Mouse (Mus musculus): Measurements from ENCODE around the gene Cox20. TPM values are rescaled to one million over a fixed set of nuclear protein-coding genes. Genes with fewer than 3 reads are reported as not detected.
"Not testable (repeated sequence)": the region's sequence is repeated elsewhere in the genome, so short reads cannot be mapped to it uniquely, and the experiment has no call there.

The Cox20 gene
- total RNA-seq (2014; fragmentation: Nextera tagmentation) (131 and 163 TPM in 2 replicates), total RNA-seq (2017) (142 and 153 TPM in 2 replicates)

DNA sequence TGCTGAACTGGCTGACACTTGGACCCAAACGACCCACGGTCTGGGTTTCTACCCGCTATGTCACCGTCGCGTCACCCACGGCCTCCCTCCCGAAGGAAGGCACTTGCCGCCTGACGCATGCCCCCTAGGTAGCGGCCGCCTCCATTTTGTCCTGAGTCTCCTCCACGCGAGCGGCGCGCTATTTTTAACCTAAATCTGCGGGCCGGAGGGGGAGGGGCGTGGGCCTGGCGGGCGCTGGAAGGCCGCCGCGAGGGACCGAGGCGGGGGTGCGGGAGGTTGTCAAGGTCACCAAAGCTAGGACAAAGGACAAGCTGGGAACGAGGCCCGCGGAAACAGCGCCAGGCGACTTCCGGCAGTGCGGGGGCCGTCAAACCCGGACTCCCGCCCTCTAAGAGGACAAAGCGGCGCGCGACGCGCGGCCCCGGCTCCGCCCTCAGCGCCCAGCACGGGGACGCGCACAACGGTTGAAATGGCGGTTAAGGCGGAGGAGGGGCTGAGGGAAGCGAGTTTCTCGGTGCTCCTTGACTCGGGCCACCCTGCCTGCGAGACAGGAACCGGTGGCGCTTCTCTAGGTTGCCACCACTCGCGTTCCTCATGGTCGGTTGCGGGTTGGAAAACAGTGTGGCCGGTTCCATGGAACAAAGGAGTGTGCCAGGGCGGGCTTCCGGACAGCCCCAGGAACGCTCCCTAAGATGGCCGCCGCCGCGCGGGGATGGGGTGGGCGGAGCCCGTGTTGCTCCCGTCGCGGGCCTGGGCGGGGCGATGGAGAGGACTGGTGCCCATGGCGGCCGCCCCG lies at the start of gene Cox20:
Gene Cox20, plus strand, starts transcription at position 742 of the 796 bp plus-strand sequence.
- ATAC-seq (replicated peaks; ENCODE audit: poor library complexity, severe bottlenecking): peak; percentile 58

DNA sequence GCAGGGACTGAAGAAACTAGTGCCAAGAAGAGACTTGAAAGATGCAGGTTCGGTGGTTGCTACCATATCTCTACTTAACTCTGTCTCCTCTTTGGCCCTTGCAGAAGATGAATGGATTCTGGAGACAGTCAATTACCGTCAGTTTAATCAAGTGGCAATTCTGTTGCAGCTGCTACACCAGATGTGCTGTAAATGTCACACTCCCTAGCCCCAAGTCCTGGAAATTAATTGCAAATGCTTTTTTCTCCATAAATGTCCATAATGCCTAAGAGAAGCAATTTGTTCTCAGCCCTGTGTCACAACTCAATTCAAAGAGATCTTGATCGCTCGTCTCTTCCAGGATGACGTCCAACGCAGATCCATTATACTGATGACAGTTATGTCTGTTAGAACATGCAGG lies 48.3 kb upstream of the Cox20 start:
- no peak for ATAC-seq (replicated peaks; ENCODE audit: poor library complexity, severe bottlenecking)

DNA sequence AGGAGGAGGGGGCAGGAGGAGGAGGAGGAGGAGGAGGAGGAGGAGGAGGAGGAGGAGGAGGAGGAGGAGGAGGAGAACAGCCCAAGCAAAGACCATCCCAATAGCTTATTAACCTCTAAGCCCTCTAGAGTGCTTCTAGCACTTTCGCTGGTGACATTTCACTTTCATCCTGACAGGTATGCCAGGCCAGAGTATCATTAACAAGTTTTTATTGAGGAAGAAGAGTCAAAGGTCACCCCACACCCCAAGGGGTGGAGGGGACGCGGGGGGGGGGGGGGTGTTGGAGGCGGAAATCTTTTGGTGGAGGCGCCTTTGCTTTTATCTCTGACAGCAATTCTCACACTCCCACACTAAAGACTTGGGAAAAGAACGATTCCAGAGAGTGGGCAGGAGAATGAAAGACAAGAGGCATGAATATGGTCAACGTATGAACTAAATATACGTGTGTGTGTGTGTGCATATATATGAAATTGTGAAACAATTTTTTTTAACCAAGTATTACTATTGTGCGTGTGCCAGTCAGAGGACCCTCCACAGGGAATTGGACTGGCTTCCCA lies 43.7 kb upstream of the Cox20 start:
- ATAC-seq (replicated peaks; ENCODE audit: poor library complexity, severe bottlenecking): no peak

DNA sequence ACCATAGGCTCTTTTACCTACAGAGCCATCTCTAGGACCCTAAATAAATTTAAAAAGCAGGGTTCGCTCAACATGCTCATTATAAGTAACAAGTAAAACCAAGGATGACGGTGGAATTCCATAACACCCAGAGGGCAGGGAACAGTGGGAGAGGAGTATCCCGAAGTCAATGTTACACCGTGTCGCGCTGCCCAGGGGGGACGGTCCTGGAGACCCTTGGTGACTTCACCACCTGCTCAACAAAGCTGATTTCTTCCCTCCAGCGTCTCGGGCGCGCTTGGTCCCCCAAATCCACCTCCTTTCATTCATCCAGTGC lies 43.2 kb upstream of the Cox20 start:
- no peak for ATAC-seq (replicated peaks; ENCODE audit: poor library complexity, severe bottlenecking)

DNA sequence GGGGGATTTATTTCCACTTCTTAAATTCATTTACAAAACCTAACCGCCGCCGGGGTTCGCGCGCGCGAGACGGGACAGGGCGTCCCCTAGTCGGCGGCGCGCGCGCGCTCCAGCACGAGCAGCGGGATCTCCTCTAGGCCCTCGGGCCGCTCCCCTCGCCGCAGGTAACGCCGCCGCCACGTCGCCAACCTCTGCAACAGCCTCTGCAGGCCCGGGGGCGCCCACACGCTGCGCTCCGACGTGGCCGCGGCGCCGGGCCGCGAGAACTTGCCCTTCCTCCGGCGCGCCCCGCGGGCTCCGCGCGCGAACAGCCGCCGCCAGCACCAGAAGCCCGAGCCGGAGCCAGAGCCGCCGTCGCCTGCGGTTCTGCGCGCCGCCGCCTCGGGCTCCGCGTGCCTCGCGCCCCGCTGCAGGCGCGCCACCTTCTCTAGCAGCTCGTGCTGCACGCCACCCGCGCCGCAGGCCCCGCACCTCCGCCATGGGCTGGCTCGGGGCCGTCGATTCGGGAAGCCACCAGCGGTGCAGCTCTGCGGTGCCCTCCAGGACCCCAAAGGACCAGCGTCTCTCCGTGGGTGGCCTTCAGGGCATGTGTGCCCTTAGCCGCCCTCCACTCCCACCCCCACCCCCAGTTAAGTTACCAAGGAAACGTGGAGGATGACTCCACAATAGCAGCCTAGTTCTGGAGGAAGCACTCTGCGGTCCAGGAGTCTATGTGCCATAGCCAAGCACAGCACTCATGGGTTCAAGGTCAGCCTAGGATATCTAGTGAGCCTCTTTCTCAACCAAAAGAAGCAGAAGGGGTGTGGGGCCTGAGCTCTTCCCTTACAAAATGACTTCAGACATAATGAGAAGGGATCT lies 42.6 kb upstream of the Cox20 start:
- peak; percentile 72 for ATAC-seq (replicated peaks; ENCODE audit: poor library complexity, severe bottlenecking)

DNA sequence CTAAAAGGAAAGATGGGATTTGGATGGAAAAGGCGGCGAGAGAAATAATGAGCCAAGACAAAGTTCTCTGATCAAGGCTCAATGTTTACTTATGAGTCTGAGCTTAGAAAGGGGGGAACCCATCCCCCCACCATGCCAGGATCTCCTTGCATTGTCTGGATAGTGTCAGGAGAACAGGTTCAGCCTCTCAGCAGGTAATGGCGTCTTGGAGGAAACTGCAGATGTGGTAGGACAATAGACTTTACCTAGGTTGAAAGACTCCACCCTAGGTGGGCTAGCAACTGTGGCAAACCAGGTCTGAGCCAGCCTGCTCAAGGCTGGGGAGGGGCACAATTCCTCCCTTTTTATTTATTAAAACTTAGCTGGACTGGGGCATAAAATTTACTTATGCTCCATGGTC lies 35.6 kb upstream of the Cox20 start:
- not testable (repeated sequence) for ATAC-seq (replicated peaks; ENCODE audit: poor library complexity, severe bottlenecking)

DNA sequence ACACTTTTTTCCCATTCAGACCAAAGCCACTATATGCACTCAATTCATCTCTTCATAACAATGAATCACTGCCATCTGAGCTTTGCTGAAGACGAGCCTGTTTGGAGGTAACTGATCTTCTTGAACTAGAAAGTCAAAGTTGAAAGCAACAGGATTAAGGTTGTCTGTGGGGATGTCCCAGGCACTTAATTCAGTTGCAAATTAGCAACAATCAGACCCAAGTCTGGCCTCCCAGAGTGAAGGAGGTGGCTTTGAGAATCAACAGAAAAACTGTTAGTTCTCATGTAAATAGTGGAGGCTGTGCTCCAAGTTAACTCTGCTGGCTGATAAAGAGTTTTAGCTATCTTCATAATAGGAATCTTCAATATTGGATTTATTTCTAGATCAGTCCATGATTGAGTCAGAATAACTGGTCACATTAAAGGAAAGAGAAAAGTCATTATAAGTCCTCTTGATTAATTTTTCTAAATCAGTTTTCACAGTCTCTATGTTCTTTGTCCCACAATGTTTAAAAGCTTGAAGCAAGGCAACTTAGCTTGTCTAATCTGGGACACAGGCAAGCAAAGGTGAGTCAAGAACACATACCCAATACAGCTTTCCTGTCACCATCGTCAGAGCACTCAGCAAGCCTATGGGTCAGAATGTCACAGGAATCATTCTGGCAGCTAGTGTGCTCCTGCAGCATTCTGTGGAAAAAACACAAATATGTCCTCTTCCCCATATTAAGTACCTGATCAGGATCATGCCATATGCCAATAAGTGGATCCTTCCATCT lies 34.8 kb upstream of the Cox20 start:
- ATAC-seq (replicated peaks; ENCODE audit: poor library complexity, severe bottlenecking): no peak

DNA sequence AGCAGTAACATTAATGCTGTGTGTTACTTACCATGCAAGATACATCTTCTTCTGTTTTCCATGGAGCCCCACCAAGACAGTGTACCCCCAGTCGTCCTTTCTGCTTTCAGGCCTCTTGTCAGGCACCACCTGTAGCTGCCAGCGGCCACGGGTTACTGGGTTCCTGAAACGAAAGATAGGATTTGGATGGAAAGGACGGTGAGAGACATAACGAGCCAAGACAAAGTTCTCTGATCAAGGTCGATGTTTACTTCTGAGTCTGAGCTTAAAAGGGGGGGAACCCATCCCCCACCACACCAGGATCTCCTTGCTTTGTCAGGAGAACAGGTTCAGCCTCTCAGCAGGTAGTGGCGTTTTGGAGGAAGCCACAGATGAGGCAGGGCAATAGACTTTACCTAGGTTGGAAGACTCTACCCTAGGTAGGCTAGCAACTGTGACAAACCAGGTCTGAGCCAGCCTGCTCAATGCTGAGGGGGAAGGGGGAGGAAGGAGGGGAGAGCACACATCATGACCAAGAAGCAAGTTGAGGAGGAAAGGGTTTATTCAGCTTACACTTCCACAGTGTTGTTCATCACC lies 31.2 kb upstream of the Cox20 start:
- ATAC-seq (replicated peaks; ENCODE audit: poor library complexity, severe bottlenecking): no peak

DNA sequence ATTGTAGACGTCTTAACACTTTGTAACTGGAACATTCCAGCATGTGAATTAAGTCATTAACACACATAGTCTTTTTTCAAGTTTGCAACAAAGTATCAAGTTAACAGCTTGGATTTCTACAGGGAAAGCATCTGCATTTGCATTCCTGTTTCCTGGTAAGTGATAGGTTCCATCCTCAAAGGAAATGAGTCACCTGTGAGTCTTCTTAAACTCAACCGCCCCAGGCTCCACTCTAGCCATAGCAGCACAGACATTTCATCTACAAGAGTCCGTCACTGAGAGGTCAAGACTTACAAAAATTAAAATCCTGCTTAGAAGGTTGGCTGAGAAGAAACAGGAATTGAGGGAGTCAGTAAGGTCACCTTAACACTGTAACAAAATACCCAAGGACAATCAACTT lies 27.2 kb upstream of the Cox20 start:
- ATAC-seq (replicated peaks; ENCODE audit: poor library complexity, severe bottlenecking): no peak

DNA sequence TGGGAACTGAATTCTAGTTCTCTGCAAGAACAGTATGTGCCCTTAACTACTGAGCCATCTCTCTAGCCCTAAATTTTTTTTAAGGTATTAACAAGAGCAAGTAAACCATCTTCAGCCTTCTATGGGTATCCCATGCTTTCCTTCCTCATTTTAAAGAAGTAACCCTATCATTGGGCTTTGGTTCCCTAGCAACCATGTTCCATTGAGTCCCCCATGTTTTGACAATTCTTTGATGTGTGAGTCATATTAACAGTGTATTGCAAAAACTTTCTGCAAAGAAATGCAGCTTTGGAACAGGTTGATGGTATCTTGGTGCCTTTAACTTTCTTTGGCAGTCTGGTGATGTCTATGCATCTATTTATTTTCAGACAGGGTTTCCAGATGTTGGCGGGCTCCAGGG lies 24.9 kb upstream of the Cox20 start:
- 0 out of 2 replicates have a peak, but pooled peaks have one; percentile 1 for ATAC-seq (replicated peaks; ENCODE audit: poor library complexity, severe bottlenecking)

DNA sequence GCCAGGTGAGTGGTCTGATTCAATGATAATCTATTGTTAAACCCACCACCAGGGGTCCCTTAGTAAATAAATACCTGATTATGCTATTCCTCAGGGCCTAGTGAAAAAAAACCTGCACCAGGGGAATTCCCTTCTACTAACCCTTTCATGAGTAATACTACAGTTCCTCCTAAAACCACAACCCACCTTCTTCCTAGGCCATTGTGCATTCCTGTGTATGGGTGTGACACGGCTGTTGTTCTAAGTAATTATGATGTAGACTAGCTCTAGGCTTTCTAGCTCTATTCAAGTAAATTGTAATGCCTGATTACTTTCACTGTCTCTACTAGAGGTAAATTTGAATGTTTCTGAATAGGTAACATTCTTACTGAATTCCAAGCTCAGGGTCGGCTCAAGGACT lies 17.7 kb upstream of the Cox20 start:
- not testable (repeated sequence) for ATAC-seq (replicated peaks; ENCODE audit: poor library complexity, severe bottlenecking)

DNA sequence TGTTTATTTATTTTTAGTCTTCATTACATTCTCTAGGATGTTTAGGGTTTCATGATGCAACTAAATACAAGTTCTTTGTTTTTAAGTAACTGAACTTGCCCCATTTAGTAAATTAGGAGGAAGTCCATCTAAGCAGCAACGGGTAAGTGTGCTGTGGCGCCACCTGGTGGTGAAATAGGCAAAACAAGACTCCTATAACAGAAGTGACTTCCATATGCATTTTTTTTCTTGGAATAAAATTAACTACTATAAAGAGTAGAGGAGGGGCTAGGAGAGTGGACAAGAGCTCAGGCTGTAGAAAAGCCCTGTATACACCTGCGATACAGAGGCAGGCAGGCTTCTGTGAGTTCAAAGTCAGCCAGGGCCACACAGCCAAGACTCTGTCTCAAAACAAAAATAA lies 15.5 kb upstream of the Cox20 start:
- ATAC-seq (replicated peaks; ENCODE audit: poor library complexity, severe bottlenecking): peak; percentile 83

DNA sequence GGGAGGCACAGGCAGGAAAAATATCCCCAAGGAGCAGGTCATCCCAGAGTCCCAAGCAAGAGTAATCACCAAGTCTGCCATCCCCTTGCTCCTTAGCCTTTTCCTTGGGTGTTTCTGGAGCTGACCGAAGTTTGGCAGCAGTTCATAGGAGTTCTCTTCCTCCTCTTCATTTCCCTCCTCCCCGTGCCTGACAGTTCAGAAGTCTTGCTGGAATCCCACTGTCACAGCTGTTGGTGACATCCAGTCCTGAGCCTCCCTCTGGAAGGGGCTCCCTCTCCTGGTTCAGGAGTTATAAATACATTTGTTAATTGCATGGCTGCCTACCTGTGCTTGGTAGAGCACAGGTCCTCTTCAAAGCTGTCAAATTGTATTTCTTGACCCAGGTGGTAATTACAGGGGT lies 9.4 kb upstream of the Cox20 start:
- no peak for ATAC-seq (replicated peaks; ENCODE audit: poor library complexity, severe bottlenecking)

DNA sequence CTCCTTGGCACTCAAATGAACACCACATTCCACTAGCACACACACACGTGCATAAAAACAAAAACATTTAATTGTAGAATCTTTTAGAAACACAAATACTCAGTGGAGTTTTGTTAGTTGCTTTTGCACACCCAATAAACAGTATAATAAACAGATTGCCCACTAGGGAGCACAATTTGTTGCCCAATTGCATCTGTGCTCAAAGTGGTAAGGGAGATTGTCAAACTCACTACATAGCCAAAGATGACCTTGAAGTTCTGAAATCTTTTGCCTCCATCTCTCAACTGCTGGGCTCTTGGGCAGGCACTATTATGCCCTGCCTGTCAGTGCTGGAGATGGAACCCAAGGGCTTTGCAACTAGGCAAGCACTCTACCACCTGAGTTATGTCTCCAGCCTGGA lies 8.8 kb upstream of the Cox20 start:
- no peak; the same call in 1 of the 2 replicates for ATAC-seq (replicated peaks; ENCODE audit: poor library complexity, severe bottlenecking)

DNA sequence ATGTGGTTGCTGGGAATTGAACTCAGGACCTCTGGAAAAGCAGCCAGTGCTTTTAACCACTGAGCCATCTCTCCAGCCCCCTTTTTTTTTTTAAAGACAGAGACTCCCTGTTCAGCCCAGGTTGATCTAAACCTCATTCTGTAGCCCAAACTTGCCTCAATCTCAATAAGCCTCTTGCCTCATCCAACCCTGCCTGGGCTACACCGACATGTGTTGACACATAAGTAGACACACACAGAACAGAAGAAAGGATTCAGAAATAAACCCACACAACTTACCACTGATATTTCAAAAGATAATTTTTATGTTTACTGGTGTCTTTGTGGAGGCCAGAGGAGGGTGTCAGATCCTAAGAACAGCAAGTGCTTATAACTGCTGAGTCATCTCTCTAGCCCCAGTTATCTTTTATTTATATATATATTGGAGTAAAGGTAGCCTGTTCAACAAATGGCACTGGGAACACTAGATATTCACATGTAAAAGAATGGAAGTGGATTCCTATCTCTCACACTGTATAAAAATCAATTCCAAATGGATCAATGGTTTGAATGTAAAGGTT lies 5.8 kb upstream of the Cox20 start:
- ATAC-seq (replicated peaks; ENCODE audit: poor library complexity, severe bottlenecking): peak; percentile 57

DNA sequence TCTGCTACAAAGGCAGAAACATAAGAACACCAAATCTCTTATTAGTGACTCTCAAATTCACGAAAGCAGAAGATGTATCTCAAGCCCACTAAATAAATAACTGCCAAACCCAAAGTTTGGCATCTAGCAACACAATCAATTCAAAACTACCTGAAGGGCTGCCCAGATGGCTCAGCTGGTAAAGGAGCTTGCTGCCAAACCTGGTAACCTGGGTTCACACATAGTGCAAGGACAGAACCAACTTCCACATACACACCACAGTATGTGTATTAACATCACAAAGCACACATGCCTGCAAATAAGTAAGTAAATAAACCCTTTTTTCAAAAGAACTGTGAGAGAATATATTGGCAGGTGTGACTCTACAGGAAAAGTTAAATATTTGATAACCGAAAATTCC lies 4.7 kb upstream of the Cox20 start:
- ATAC-seq (replicated peaks; ENCODE audit: poor library complexity, severe bottlenecking): no peak

DNA sequence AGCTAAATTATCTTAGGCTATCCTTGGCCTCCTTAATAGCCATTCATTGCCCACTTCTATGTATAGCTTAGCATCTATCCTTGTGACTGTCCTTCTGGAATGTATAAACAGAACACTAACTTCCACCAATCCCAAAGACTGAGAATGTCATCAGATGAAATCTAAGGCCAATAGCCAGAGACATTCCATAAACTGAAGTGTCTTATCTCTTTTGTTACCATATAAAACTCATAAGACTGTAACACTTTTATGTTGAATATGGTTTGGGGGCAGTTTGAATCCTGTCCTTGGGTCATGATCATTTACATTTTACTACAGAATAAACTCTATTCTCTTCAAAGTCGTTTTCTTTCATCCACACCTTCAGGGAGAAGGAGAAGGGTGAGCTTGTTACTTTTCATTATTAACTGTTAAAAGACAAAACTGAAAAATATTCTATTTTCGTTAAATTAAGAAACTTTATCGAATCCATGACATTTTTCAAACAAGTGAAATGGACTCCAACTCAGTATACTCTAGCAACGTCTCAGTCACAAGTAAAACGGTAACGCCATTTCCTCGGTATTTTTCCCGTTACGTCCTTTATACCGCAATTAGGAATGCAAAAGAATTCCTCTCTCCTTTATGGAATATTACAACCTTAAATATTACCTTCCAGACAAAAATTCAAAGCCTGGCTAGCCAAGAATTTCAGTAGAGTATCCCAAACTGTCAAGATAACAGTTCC lies 1.5 kb upstream of the Cox20 start:
- no peak for ATAC-seq (replicated peaks; ENCODE audit: poor library complexity, severe bottlenecking)

DNA sequence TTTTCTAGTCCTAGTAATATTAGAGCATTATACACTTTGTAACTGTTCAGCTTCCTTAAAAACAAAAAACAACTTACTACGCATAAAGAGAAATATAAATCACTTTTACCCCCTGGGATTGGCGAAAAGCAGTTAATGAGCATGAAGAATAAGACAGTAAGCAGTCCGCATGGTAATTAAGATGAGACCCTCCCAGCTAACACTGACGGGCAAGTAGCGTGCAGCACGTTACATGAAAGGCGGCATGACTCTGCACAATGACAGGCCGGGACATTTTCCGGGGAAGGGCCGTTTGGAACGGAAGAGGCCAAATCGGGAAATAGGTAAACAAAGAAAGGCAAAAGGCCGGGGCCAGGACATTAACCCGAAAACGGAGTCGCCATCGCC lies 935 bp upstream of the Cox20 start:
- ATAC-seq (replicated peaks; ENCODE audit: poor library complexity, severe bottlenecking): peak; percentile 38
